Mouse (Mus musculus) limb, embryonic 14.5 days (tissue): ENCODE results near the gene Cfap97. TPM values are rescaled to one million over a fixed set of nuclear protein-coding genes. Genes with fewer than 3 reads are reported as not detected.
A peak's percentile ranks its signal among the peaks of the same experiment; 100 is the strongest.

Source experiments
- ATAC-seq: fragments of 200-750 bp; cut with Nextera tagmentation; 2 replicates; pipeline ENCODE4 v1.8.0; 2017; ENCODE audit warnings: low read depth, moderate number of reproducible peaks, moderate TSS enrichment; ENCODE audit not compliant: low FRiP score
- DNase-seq: peaks from one replicate; pipeline ENCODE4 v3.0.0-alpha.2; 2015; ENCODE audit warnings: low spot score
- H3K27ac ChIP-seq: fragments of 300-500 bp; sonication (generic); replicated peaks from 2 replicates; pipeline ENCODE4 v1.5.1; 2014; ENCODE audit warnings: low read depth, mild to moderate bottlenecking, low read length, moderate library complexity, mixed read lengths
- H3K27me3 ChIP-seq: fragments of 300-500 bp; sonication (generic); 2 replicates; pipeline ENCODE4 v1.6.1; 2014; ENCODE audit warnings: low read length, mixed read lengths; ENCODE audit not compliant: control insufficient read depth, insufficient read depth
- H3K36me3 ChIP-seq: fragments of 300-500 bp; sonication (generic); 2 replicates; pipeline ENCODE4 v1.6.1; 2014; ENCODE audit warnings: mild to moderate bottlenecking, low read length, moderate library complexity, mixed read lengths; ENCODE audit not compliant: control insufficient read depth, insufficient read depth
- H3K4me1 ChIP-seq: fragments of 300-500 bp; sonication (generic); 2 replicates; pipeline ENCODE4 v1.6.1; 2014; ENCODE audit warnings: antibody characterized with exemption, low read length, mixed read lengths; ENCODE audit not compliant: control insufficient read depth, insufficient read depth
- H3K4me2 ChIP-seq: fragments of 300-500 bp; sonication (generic); replicated peaks from 2 replicates; pipeline ENCODE4 v1.6.1; 2014; ENCODE audit warnings: low read depth, mild to moderate bottlenecking, low read length, moderate library complexity; ENCODE audit not compliant: severe bottlenecking
- H3K4me3 ChIP-seq: fragments of 300-500 bp; sonication (generic); replicated peaks from 2 replicates; pipeline ENCODE4 v1.5.1; 2014; ENCODE audit warnings: low read length
- H3K9ac ChIP-seq: fragments of 300-500 bp; sonication (generic); 2 replicates; pipeline ENCODE4 v1.6.1; 2014; ENCODE audit warnings: mild to moderate bottlenecking, low read depth, low read length, moderate library complexity; ENCODE audit not compliant: severe bottlenecking
- H3K9me3 ChIP-seq: fragments of 300-500 bp; sonication (generic); 2 replicates; pipeline ENCODE4 v1.6.1; 2016; ENCODE audit warnings: low read length; ENCODE audit not compliant: control insufficient read depth
- POLR2A ChIP-seq: fragments of 200-500 bp; IDR thresholded peaks from 2 replicates; pipeline ENCODE4 v1.8.0; 2012; ENCODE audit warnings: inconsistent platforms, mild to moderate bottlenecking, moderate library complexity, borderline replicate concordance; ENCODE audit not compliant: insufficient read depth, insufficient read length; ENCODE audit errors: extremely low read depth
- WGBS: fragments of 180-500 bp; shearing (Covaris S2); extraction: QIAGEN DNeasy Blood & Tissue Kit; methylation state at CpG from one replicate; pipeline ENCODE4 v1.1.7; 2014; 5-methylcytosine and 5-hydroxymethylcytosine counted together
- polyA plus RNA-seq, 2 experiments: library from polyadenylated mRNA; depleted of rRNA in 1 of 2; stranded (reverse) in 1 of 2; unstranded in 1 of 2; fragments of >200 nt; fragmentation: Nextera tagmentation in 1 of 2; extraction: Ambion mirVana in 1 of 2; gene quantifications; 2 replicates each; pipeline versions ENCODE4 v1.2.1 to v1.2.3; 2012 to 2014

The Cfap97 gene
- polyA plus RNA-seq, 2 experiments: 14.6 to 28.5 TPM

DNA sequence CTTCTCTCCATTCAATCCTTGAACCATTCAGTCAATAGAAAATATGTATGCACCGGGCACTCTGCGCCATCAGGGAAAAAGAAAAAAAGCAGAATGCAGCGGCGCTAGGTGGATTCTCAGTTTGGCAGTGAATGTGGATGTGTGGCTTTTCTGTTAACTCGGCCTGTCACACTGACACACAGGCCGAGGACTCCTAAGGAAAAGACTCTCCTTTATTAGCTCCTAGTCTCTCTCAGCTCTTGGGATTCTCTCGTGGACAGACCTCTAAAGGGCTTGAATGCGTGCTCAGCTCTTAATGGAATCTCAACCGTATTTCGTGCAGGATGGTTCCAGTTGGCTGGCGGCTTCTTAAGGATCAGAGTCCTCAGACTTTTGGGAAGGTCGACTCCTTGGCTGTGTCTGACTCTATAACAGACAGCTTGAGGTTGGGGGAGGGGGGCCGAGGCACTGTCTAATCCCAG is 60.1 kb downstream of the Cfap97 start:
- peak overlapping the region; percentile 66 for H3K27ac ChIP-seq
- peak overlapping the region; percentile 94 for H3K9ac ChIP-seq
- peak overlapping the region; percentile 89 for H3K4me3 ChIP-seq
- 9% methylated on average over 13 of the region's 13 CpGs for WGBS
- peak overlapping the region; percentile 91 for H3K4me2 ChIP-seq
- peaks cover 29% of the 10 kb centered on the region for H3K36me3 ChIP-seq
- ATAC-seq: no peak
- no peak for DNase-seq
- TF ChIP-seq POLR2A: no peak
- H3K4me1 ChIP-seq: peaks cover 29% of the 10 kb centered on the region
- H3K9me3 ChIP-seq: no peaks in the 10 kb centered on the region
- H3K27me3 ChIP-seq: no peaks in the 10 kb centered on the region

DNA sequence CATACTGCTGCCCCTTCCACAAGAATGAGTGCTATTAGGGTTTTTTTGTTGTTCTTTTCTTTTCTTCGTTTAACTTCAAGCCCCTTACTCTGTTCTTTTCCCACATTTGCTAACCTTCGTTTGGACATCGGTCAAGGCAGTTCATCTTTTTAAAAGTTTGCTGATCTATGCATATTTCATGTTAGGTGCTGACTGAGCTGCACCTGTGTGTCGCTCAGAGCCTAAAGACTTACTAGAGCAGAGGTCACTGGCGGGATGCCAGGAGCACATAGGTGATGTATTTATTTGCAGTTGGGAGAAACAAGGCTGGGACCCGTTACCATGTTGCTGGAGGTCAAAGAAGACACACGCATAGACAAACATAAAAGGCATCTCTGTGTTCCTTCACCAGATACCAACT is 60.6 kb downstream of the Cfap97 start:
- TF ChIP-seq POLR2A: no peak
- Histone ChIP-seq H3K4me2 (peak overlapping the region; percentile 91), H3K9me3 (no peaks in the 10 kb centered on the region), H3K9ac (peak overlapping the region; percentile 12; the same call in 1 of the 2 replicates), H3K36me3 (peaks cover 24% of the 10 kb centered on the region), H3K27ac (no peak overlapping the region), H3K4me1 (peaks cover 34% of the 10 kb centered on the region), H3K27me3 (no peaks in the 10 kb centered on the region), H3K4me3 (no peak overlapping the region; the same call in 1 of the 2 replicates)
- 51% methylated on average over 7 of the region's 7 CpGs for WGBS
- DNase-seq (no peak), ATAC-seq (no peak)

DNA sequence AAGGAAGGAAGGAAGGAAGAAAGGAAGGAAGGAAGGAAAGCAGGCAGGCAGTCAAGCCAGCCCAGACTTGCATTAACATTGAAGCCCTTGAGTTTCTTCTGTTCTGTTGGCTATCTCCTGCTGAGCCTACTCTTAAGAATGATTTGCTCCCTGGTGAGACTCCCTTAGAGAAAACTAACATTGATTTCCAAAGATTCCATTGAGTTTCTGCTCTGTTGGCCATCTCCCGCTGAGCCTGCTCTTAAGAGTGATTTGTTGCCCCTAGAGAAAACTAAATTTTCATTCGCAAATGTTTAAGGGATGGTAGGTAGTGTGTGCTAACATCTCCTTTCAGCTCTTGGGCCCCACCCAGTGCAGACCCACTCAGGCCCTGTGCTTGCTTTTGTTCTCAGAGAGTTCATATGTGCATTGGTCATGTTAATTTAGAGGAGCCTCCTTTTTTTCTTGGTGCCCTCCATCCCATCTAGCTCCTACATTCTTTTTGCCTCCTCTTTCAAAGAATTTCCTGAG is 62.5 kb downstream of the Cfap97 start:
- Histone ChIP-seq H3K27me3 (no peaks in the 10 kb centered on the region), H3K4me1 (peaks cover 24% of the 10 kb centered on the region), H3K4me3 (no peak overlapping the region), H3K36me3 (peaks cover 6% of the 10 kb centered on the region), H3K9ac (no peak overlapping the region), H3K4me2 (no peak overlapping the region), H3K27ac (no peak overlapping the region), H3K9me3 (no peaks in the 10 kb centered on the region)
- no peak for DNase-seq
- TF ChIP-seq POLR2A: no peak
- ATAC-seq: no peak
- WGBS: 34% methylated on average over 2 of the region's 2 CpGs

DNA sequence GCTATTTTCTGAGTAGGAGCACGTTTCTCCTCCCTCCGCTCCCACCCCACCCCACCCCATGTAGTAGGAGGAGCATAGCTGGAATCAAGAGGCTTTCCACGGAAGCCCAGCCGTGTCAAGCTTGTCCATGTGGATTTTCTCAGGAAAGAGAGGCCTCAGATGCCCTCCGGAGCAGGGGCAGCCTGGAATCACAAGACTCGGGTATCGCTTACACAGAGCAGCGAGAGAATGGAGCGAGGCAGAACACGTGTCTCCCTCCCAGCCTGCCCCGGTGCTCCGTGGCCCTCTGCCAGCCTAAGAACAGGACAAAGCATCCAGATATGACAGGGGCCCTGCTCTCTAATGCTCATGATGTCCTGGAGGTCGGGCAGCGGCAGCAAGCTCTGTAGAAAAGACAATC is 65.3 kb downstream of the Cfap97 start:
- 2% methylated on average over 14 of the region's 14 CpGs for WGBS
- no peaks in the 10 kb centered on the region for H3K27me3 ChIP-seq
- peak; percentile 90 for ATAC-seq
- H3K4me2 ChIP-seq: peak overlapping the region; percentile 59
- no peaks in the 10 kb centered on the region for H3K9me3 ChIP-seq
- no peaks in the 10 kb centered on the region for H3K36me3 ChIP-seq
- DNase-seq: peak; percentile 49
- peak overlapping the region; percentile 38 for H3K4me3 ChIP-seq
- no peak for TF ChIP-seq POLR2A
- no peak overlapping the region; the same call in 1 of the 2 replicates for H3K27ac ChIP-seq
- peaks cover 8% of the 10 kb centered on the region; the same call in 1 of the 2 replicates for H3K4me1 ChIP-seq
- peak overlapping the region; percentile 62 for H3K9ac ChIP-seq

DNA sequence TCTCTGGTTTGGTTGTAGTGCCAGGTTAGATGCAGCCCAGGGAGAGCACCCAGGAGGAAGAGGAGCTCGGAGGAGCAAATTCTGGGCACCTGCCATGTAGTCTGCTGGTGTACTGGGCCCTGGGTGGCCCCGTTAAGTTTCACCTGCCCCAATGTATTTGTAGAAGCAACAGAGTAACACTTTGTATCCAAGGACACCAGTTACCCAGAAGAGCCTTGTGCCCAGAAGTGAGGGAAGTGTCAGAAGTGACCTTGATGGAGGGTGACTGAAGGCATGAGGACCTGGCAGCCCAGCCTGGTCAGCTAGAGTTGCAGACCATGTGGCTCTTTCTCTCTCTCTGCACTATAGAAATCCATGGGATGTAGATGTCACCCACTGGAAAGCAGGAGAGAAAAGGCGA is 69.0 kb downstream of the Cfap97 start:
- Histone ChIP-seq H3K9ac (no peak overlapping the region), H3K36me3 (no peaks in the 10 kb centered on the region), H3K4me3 (no peak overlapping the region), H3K4me2 (no peak overlapping the region), H3K27me3 (no peaks in the 10 kb centered on the region), H3K4me1 (peaks cover 8% of the 10 kb centered on the region; the same call in 1 of the 2 replicates), H3K27ac (no peak overlapping the region), H3K9me3 (no peaks in the 10 kb centered on the region)
- 76% methylated on average over 3 of the region's 3 CpGs for WGBS
- ATAC-seq (no peak), DNase-seq (no peak)
- no peak for TF ChIP-seq POLR2A
